Mouse (Mus musculus): ENCODE results near the gene Cmtm8. TPM values are rescaled to one million over a fixed set of nuclear protein-coding genes. Genes with fewer than 3 reads are reported as not detected.

Cmtm8 gene
- total RNA-seq, 2 experiments from 2014 or later = 2.4 to 2.7 TPM

DNA sequence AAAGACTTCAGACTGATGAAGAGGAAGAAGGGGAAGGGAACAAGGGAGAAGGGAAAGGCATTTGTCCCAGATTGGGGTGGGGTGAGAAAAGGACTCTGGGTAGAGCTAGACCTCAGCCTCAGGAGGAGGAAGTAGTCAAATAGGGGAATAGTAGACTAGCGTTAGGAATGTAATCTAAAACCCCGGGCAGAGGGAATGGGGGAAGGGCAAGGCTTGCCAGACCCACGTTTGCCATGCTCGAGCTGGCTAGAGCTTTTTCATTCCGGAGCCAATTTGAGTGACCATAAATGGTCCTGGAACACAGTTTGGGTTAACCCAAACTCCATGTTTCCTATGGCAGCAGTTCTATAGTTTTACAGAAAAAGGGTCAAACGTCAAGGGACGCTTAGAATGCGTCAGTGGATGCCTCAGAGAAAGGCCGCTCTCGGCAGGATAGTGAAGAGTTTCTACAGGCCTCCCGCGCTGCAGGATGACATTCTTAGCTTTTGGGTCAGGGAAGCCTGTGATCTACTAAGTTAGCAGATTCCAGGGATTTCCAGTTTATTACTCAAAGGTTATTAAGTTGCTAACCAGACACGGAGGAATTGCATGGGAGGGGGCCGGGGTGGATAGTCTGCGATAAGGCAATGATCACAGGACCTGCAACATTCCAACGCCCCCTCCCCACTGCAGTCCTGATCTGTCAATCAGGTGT is 58.4 kb downstream of the Cmtm8 start:
- DNase-seq = no peak

DNA sequence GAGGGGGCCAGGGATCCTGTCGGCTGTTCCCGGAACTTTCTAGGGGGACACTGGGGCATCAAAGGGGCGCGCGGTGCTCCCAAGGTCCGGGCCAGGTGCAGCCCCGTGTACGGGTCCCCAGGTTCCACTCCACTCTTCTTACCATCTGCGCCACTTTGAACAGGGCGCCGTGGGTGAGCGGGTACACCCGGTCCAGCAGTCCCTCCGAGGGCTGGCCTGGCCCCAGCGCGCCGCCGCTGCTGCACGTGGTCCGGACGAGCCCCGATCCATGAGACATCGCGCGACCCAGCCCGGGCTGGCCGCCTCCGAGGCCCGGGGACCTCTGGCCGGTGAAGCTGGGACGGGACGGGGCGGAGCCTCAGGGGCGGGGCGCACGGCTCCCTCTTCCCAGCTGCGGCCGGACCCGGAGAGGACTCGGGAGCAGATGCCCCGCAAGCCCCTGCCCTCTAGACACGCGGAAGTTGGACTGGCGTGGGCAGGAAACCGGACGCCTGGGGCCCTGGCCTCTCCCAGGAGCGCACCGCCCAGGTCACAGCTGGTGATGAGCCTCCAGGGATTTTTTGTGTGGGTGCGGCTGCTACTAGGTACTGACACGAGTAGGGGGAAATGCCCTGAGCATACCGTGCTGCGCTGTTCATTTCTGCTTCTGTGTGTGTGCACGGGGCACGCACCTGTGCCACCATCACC is 62.3 kb downstream of the Cmtm8 start, which contains the start of gene Cmtm7:
Cmtm7 (minus strand) TSS at position 331 of the 687 bp plus-strand sequence.
- peak in 1 of 2 experiments; percentile 31 for DNase-seq

DNA sequence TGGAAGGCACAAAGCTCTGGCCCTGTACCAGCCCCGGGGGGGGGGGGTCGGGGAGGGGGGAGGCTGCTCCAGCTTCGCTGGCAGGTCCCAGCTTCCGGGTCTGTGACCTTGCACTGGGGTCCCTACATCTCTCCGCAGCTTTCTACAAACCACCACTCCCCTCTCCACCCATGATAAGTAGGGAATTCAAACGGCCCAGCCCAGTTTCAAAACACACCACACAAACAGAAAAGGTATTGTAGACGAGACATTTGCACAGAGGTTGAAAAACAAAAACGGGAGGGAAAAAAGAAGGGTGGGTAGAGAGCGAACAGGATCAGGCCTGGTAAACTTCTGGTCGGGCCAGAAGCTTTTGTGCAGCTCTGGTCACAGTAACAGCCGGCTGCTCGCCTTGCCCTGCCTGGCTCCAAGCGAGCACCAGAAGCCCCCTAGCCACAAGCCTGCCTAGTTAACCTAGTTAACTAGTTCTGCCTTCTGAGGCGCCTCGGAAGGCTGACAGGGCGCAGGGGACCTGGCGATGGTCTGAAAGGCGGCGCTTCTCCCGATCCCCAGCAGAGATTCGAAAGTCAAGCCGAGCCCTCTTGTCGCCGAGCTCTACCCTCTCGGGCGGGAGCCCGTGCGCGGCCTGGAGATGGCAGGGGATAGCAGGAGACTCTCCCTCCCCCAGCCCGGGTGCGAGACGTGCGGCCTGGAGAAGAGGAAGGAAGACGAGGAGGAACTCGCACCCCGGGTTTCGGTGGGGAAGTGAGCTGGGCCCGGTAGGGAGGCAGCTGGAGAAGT is 63.0 kb downstream of the Cmtm8 start:
- DNase-seq = peak; percentile 21 to 46

DNA sequence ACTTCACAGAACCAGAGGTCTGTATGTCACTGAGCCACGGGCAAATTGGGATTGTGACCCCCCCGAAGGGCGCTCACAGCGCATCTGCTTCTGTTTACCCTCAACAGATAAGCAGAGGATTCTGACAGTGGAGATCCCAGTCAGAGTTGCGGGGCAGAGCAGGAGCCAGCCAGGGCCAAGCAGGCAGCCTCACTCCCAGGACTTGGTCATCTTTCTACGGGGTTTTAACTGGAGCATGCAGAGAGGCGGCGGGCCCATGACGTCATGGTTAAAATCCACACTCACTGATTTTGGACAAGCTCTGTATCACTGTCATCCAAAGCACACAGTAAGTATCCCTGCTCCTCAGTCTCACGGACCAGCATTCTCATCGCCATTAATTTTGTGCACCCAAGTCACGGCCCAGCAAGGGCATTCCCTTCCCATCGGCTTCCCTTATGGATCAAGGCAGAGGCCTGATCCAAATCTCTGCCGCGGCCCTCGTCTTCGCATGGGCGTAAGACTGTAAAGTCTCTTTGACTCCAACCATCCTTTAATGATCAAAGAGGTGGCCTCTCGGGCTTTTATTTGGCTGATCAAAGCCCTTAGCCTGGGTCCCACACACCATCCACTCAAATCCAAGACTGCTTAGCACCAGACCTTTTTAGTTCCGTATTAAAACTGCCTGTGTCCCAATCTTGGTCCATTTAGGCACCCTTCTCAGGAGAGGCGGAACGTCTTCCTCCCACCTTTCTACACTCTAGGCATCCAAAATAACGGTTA is 63.8 kb downstream of the Cmtm8 start:
- DNase-seq = no peak

DNA sequence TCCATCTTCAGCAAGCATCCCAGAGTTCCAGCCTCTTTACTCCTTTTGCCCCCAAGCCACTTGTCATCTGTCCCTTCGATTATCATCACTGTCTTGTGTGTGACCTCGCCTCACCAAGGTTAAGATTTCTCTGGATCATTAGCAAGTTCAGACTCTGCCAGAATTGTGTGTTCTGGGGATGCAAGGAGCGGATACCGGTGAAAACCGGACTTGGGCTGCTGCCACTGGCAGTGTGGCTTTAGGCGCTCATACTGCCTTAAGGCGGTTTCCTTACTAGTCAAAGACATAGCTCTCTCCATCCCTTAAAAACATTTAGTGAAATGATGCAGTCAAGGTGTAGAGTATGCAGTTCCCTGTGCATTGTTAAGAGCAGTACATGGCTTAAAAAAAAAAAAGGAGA is 65.1 kb downstream of the Cmtm8 start:
- no peak for DNase-seq

DNA sequence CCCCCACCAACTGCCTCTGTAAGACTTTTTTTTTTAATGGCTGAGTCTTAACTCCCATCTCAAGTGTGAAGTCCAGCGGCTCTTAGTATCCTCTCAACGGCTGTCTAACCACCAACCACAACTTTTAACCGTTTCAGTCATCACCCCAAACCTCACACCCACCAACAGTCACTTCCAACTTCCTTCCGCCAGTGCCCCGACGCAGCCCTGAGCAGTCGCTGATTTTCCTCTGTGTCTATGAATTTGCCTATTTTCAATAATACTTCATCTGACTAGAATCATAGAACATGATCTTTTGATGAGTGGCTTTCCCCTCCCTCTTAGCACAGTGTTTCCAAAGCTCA is 65.9 kb downstream of the Cmtm8 start:
- no peak for DNase-seq

DNA sequence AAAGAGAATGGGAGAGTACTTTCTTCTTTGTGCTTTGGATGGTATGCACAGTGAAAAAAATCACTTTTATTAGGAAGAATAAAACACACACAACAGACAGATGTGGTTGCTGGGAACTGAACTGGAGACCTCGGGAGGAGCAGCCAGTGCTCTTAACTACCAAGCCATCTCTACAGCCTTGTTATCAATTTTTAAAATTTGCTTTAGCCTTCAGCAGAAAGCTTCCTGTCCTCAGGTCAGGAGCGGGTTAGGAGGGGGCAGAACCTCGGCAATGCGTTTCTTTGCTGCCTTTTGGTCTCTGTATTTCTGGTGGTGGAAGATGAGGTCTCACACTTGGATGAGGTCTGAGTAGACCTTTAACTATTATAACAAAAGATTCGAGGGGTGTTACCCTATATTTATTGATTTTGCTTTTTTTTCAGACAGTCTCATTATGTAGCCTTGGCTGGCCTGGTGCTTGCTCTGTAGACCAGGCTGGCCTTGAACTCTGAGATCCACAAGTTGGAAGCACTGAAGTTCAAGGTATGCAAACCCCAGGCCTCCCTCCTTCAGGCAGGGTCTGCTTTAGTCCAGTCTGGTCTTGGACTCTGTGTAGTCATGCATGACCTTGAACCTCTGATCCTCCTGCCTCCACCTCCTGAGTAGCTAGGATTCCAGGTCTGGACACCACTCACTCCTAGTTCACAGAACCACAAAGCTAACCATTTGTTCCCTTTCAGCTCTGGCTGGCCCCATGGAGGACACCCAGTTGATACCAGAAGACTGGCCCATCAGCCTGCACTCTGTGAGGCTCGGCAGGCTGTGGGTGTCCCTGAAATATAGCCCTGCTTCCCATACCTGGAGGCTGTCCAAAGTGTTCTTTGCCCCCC is 66.5 kb downstream of the Cmtm8 start:
- no peak for DNase-seq

DNA sequence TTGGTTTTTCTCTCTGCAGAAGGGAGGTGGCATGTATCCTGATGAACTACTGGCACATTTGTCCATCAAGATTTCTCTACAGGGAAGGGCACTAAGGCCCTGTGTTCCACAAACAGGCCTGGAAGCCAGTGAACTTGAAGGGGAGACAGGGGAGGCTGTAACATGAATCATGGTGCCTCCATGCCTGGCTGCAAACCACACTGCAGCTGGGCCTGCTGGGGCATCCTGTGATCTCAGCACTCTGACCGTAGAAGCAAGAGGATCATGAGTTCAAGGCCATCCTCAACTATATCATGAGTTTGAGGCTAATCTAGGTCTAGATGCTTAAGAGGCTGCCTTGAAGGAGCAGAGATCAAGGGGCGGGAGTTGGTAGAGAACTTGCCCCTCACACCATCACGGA is 67.6 kb downstream of the Cmtm8 start:
- DNase-seq = no peak

DNA sequence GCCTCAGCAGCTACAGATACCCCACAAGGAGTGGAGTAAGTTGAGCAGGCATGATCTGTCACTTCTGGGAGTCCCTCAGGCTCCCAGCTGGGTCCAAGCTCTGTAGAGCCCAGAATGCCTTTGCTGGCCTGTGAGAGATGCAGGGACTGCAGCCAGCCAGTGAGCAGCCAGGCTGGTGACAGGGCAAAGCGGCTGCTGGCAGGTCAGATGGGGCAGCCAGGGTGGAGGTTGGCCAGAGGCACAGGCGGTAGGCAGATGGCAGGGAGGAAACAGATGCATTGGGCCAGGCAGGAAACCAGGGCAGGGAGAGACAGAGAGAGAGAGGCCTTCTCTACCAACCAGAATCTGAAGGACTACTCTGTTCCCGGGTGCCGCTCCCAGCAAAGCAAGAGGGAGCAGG is 68.7 kb downstream of the Cmtm8 start:
- peak in 1 of 2 experiments; percentile 39 for DNase-seq

DNA sequence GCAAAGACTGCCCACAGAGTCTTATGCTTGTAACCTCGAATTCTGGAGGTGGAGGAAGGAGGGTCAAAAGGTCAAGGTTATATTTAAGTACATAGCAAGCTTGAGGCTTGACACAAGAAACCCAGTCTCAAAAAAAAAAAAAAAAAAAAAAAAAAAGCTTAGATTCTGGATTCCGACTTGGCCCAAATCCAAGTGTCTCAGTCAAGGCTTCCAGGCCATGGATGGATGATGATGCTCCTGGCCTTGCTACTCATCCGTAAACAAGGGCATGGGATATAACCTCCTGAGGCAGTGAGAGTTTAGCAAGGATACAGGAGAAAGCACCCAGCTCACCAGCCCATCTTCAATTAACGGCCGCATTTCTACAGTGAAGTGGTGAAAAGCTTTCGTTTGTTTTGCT is 69.3 kb downstream of the Cmtm8 start:
- no peak for DNase-seq

DNA sequence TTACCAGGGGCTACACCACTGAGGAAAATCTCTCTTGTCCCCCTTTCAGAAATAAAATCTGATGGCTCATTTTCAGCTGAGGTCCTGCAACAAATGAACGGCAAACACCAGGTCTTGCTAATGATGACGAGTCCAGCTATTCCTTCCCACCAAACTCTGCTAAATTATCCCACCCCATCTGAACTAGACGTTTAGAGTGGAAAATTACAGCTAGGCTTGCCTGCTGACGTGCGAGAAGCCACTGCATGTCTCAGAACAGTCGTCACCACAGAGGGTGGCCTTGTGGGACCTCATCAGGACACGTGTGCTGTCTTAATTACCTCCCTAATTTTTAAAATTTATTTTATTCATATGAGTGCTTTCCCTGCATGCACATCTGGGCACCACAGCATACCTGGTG is 72.4 kb downstream of the Cmtm8 start:
- no peak for DNase-seq

DNA sequence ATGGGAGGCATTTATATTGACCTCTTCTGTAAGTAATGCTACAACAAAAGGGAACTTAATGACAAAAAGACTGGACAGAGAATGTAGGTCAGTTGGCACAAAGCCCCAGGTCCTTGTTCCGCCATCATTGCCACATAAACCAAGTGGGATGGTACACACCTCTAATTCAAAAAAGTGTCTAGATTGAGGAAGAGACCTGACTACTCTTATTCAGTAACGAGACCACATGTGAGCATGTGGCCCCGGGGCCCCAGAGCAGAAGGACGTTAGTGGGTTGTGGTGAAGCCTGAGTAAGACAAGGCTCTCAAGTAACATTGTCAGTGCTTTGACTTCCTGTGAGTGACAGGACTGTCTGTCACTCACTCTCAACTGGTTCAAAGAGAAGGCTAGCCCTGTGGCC is 73.7 kb downstream of the Cmtm8 start:
- DNase-seq = no peak

DNA sequence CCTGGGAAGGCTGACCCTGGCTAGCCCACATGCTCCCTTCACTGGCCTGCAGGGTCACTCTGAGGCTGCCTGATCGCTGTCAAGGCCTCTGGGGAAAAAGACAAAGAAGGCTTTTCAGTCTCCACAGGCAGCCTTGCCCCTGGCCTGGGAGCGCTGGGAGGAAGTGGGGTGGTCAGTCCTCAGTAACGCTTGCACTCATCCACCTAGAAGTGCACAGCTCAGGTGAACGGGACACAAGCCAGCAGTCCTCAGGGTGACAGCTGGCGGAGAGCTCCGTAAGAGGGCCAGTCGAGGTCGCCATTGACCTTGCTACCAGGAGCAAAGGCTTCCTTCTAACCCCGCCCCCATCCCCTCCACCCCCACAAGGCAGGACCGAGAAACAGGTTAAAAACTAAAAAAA is 75.9 kb downstream of the Cmtm8 start:
- no peak for DNase-seq

DNA sequence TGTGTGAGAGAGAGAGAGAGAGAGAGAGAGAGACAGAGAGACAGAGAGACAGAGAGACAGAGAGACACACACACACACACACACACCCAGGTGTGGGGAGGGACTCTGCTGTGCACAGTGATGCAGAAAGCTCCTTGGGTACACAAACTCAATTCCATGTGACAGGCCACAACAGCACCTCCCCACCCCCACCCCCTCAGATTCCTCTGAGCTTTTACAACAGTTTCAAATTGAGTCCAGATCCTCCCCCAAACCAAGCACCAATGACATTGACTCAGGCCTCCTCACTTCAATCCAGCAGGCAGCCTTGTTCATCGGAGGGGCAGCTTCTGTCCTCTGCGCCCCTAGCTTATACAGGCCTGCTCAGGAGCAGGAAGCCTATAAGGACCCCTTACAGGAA is 76.4 kb downstream of the Cmtm8 start:
- no peak for DNase-seq

DNA sequence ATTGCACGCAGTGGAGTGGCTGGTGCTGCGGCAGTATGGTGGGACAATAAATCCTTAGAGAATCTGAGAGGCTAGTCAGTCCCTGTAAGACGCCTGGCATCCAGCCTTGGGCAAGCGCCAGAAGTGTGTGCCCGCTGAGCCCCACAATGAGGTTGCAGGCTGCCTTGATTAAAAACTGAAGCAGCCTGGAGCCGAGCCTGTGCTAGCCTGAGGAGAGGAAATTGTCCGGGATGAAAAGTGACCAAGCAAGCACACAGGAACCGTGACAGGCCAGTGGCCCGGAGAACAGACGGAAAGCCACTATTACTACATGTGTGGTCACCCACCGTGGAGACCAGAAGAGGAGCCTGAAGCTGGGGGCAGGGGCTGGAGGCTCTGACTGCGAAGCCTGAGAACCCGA is 76.9 kb downstream of the Cmtm8 start:
- DNase-seq = peak; percentile 38 to 53

DNA sequence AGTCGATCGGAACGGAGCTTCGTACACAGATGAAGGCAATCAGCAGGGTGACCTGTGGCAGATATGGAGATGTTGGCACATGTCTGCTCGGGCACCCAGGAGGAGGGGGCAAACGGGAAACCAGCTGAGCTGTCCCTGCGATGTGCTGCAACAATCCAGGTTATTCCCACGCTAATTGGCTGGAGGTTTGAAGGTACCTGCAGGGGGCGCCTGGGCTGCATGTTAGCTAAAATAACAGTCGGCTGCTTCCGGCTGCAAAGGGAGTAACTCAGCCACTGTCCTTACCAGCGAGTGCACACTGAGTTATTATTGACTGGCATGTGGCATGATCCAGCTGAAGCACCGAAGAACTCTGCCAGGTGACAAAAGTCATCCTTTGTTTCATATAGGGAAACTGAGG is 80.6 kb downstream of the Cmtm8 start:
- DNase-seq = no peak

DNA sequence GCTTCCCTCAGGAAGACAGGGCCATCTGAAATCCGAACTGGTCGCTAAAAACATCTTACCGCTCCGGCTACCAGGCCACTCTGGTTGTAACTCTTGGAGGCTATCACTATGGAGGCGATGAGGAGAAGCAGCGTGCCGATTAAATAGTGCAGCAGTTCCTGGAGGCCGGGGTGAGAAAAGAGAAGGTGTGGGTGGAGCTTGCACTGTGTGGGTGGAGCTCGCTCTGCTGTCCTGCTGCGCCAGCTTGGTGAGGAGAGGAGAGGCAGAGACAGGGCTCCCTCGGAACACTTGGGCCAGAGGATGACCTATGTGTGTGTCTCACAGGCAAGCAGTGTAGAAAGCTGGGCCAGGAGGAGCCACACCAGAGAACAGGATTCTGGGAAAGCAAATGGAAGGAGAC is 82.1 kb downstream of the Cmtm8 start:
- no peak for DNase-seq

DNA sequence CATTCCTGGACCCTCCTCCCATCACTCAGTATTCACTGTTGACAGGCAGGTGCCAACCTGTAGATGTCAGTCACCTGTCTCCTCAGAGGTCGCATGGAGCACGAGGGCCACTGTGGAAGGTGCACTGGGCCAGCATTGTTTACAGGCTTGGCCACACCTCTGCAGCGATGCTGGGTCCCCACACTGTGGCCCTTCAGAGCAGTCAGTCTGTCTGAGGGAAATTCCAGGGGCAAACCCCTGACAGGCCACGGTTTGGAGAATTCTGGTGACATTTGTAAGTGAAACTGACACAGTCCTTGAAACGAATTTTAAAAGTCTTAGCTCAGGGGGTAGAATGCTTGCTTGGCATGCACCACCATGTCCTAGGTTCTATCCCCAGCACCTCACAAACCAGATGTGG is 83.6 kb downstream of the Cmtm8 start:
- DNase-seq = no peak

DNA sequence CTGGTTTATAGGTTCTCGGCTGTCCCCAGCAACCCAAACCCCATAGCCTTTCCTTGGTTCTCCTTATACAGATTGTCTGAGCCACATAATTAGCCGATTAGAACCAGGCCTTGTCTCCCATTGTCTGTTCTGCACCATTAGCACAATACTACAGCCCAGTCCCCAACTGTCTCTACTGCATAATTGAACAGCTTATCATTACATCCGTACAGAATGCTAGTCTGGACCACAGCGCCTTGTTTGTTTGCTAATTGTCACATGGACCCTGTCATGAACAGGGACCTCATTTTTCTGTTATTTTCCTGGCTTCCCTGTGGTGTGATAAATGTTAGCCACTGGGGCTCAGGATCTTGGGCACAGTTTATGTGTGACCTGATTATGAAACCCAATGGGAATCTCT is 84.1 kb downstream of the Cmtm8 start:
- no peak for DNase-seq

DNA sequence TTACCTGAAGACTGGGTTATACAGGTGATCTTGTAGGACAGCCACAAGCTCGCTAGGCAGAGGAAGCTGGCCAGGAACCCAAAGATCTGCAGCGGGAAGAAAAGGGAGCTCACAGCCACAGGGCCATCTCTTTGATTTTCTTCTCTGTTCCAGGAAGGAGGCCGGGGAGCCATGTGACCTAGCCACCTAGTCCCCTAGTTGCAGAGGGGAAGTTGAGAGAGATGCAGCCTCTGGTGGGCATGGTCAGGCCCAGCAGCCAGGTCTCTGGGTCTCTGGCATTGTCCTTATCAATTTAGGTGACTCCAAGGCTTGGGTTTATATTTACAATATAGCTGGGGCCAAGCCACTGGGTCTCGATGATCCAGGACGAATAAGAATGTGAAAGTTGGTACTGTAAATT is 85.2 kb downstream of the Cmtm8 start:
- no peak for DNase-seq

DNA sequence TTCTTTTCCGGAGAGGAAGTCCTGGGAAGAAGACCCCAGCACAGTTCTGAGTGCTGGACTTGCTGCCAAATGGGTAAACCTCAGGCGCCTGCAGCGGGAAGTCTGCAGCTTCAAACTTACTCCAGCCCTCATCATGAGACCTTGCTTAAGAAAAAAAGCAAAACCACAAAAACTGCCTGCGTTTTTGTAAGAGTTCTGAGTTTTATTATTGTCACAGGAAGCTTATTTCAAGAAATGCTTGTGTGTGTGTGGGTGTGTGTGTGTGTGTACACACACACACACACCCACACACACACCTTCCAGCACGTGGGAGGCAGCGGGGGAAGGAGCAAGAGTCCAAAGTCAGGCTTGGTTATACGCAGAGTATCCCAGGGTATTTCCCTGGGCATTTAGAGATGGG is 85.7 kb downstream of the Cmtm8 start:
- no peak for DNase-seq
